Mouse (Mus musculus): Measurements from ENCODE around the gene Fhit.

DNA sequence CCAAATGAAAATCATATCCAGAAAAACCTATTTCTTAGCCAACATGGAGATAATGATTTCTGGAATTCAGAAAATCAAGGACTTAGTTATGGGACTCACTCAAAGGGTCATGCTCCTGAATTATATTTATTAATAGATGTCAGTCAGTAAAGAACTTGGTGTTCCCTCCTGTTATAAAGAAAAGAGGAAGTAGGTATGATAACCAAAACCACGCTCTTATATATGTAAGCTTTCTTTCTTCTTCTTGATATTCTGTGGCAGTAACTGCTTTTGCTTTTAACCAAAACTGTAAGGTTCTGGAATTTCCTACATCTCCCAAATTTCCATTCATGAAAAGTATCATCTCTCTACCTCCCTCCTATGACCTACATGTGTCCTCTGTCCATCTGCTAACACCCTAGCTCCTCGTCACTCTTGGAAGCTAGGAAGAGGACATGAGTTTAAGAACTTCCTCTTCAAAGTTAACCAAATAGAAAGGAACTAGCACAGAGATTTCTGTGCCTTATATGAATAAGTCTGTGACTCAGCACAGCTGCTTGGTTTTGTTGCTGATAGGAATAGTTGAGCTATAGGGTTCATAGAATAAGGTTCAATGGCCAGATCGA lies 731.3 kb downstream of the Fhit start:
- TF ChIP-seq TAL1 (IDR thresholded peaks at IDR 0.05; ENCODE audit: low read length) (no peak), GATA1 (IDR thresholded peaks at IDR 0.05; ENCODE audit: low read length) (no peak)

Measured in erythroblast, embryonic 14.5 days (primary cell).